Mouse (Mus musculus): ENCODE data around the gene Gm13871. TPM values are rescaled to one million over a fixed set of nuclear protein-coding genes. Genes with fewer than 3 reads are reported as not detected.
"Not testable (repeated sequence)": the region's sequence is repeated elsewhere in the genome, so short reads cannot be mapped to it uniquely, and the experiment has no call there.

The Gm13871 gene
- not detected for total RNA-seq (2021)

DNA sequence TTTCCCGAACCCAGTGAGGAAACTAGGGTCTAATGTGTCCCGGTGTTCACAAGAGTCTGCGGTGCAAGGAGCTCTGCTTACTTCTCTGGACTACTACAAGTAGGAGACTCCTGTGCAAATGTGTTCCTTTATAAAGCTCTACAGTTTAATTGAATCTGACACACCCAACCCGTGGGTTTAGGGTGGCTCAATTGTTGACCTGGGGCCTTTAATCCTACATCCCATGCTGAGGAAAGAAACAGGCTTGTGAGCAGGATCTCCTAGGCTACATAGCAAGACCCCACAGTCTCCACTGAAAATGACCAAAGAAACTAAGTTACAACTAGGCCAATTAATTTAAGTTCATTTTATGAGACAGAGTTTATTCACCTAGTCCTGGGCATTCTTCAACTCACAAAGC, at the start of gene Gm13871:
Gm13871 (minus strand) TSS at position 101 of the 400 bp plus-strand sequence.
- DNase-seq; intact Hi-C loops (cut with DNase I): not testable (repeated sequence)

GRCm38 (mm10) chr4:73950375-73950896, 44.7 kb upstream of the Gm13871 start, which contains the start of gene 2310002L09Rik:
TSS of gene 2310002L09Rik (minus strand) at chr4:73950846.
- intact Hi-C loops (cut with DNase I), result no loop called here
- no peak for DNase-seq

DNA sequence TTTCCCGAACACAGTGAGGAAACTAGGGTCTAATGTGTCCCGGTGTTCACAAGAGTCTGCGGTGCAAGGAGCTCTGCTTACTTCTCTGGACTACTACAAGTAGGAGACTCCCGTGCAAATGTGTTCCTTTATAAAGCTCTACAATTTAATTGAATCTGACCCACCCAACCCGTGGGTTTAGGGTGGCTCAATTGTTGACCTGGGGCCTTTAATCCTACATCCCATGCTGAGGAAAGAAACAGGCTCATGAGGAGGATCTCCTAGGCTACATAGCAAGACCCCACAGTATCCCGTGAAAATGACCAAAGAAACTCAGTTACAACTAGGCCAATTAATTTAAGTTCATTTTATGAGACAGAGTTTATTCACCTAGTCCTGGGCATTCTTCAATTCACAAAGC, 14.9 kb upstream of the Gm13871 start, which contains the start of gene Gm11756:
Gm11756 (minus strand) TSS at position 101 of the 400 bp plus-strand sequence.
- DNase-seq; intact Hi-C loops (cut with DNase I): not testable (repeated sequence)

DNA sequence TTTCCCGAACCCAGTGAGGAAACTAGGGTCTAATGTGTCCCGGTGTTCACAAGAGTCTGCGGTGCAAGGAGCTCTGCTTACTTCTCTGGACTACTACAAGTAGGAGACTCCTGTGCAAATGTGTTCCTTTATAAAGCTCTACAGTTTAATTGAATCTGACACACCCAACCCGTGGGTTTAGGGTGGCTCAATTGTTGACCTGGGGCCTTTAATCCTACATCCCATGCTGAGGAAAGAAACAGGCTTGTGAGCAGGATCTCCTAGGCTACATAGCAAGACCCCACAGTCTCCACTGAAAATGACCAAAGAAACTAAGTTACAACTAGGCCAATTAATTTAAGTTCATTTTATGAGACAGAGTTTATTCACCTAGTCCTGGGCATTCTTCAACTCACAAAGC, 14.7 kb downstream of the Gm13871 start, which contains the start of gene Gm11757:
Gm11757 (minus strand) TSS at position 101 of the 400 bp plus-strand sequence.
- DNase-seq; intact Hi-C loops (cut with DNase I): not testable (repeated sequence)

- DNase-seq; intact Hi-C loops (cut with DNase I): not testable (repeated sequence)
Measured at GRCm38 (mm10) chr4:73876166-73876565, 29.6 kb downstream of the Gm13871 start, which contains the start of gene Gm11758. TSS of gene Gm11758 (minus strand) at chr4:73876266.

Other genes starting within 250 kb of the Gm13871 start
- gene Gm11239, start 237.6 kb downstream of the Gm13871 start, total RNA-seq (2021), result not detected
- gene Gm428, start 222.4 kb downstream of the Gm13871 start, total RNA-seq (2021), result not detected
- under 1 TPM; 0.36 to 0.70 TPM for gene Rasef, start 115.0 kb downstream of the Gm13871 start, total RNA-seq (2021)
- not detected for gene Gm11758, start 29.7 kb downstream of the Gm13871 start, total RNA-seq (2021)
- not detected for gene Gm11757, start 14.8 kb downstream of the Gm13871 start, total RNA-seq (2021)
- 1 to 10 TPM; 1.4 to 2.5 TPM for gene Gm11756, start 14.8 kb upstream of the Gm13871 start, total RNA-seq (2021)
- 10 to 100 TPM; 25.1 to 27.3 TPM for gene 2310002L09Rik, start 44.9 kb upstream of the Gm13871 start, total RNA-seq (2021)
- under 1 TPM in 1 of 2 experiments, not detected in 1; 0.25 TPM for gene Frmd3, start 107.5 kb upstream of the Gm13871 start, total RNA-seq (2021)